Comparison of ENCODE assay signal across 15 mouse cellular contexts in genomic region chr10:28105247-28105646, GRCm38 (mm10). TPM values are rescaled to one million over a fixed set of nuclear protein-coding genes. Genes with fewer than 3 reads are reported as not detected.
DNase-seq lines count a peak whose midpoint lies in the region; ATAC-seq lines count a peak whose summit lies in the region.
"Had no signal": no experiment of that assay in that cellular context is flagged by ENCODE, and none has a peak within 500 bp of the region (broad histone marks: within the 10 kb centered on the region; RNA-seq: fewer than 3 reads in every experiment).

No protein-coding gene starts in this region.

- no peak for ATAC-seq in liver, embryonic 11.5 days (replicated peaks; ENCODE audit: low FRiP score)
- ATAC-seq in stomach, embryonic 14.5 days (ENCODE audit: insufficient number of reproducible peaks, insufficient read depth, low FRiP score, low read depth), result peak; percentile 61; the same call in 1 of the 2 replicates
- ATAC-seq: activated CD4-positive, CD25-positive, alpha-beta regulatory T cell, adult 4 months had no signal

- H3K4me3 ChIP-seq in liver, embryonic 11.5 days (ENCODE audit: low read depth, low read length), result no peak overlapping the region
- no peak overlapping the region for H3K4me3 ChIP-seq in stomach, embryonic 14.5 days (ENCODE audit: low read depth, low read length)
- H3K4me3 ChIP-seq: embryonic facial prominence, embryonic 12.5 days; hindbrain, embryonic 15.5 days; limb, embryonic 10.5 days; neural tube, embryonic 15.5 days had no signal

- no peaks in the 10 kb centered on the region; the same call in 1 of the 2 replicates for H3K4me1 ChIP-seq in liver, embryonic 11.5 days (replicated peaks; ENCODE audit: control insufficient read depth, insufficient read depth, low read length)
- no peaks in the 10 kb centered on the region for H3K4me1 ChIP-seq in stomach, embryonic 14.5 days (ENCODE audit: control insufficient read depth, insufficient read depth, low read length)
- H3K4me1 ChIP-seq: hindbrain, embryonic 15.5 days; neural tube, embryonic 15.5 days had no signal

- H3K36me3 ChIP-seq in liver, embryonic 11.5 days (ENCODE audit: control insufficient read depth, insufficient read depth, low read length), result no peaks in the 10 kb centered on the region
- no peaks in the 10 kb centered on the region for H3K36me3 ChIP-seq in stomach, embryonic 14.5 days (ENCODE audit: control insufficient read depth, insufficient read depth, low read length)
- H3K36me3 ChIP-seq: embryonic facial prominence, embryonic 12.5 days; hindbrain, embryonic 15.5 days; limb, embryonic 10.5 days; neural tube, embryonic 15.5 days had no signal

- 80% methylated on average over 6 of the region's 6 CpGs for WGBS in liver, embryonic 11.5 days
- 62% methylated on average over 6 of the region's 6 CpGs for WGBS in stomach, embryonic 14.5 days

- no peak overlapping the region for H3K27ac ChIP-seq in liver, embryonic 11.5 days (ENCODE audit: low read depth, low read length)
- no peak overlapping the region for H3K27ac ChIP-seq in stomach, embryonic 14.5 days (ENCODE audit: low read length)
- H3K27ac ChIP-seq: embryonic facial prominence, embryonic 12.5 days; hindbrain, embryonic 15.5 days; limb, embryonic 10.5 days; neural tube, embryonic 15.5 days had no signal

- H3K9me3 ChIP-seq in liver, embryonic 11.5 days (ENCODE audit: control insufficient read depth, low read length), result no peaks in the 10 kb centered on the region
- no peaks in the 10 kb centered on the region for H3K9me3 ChIP-seq in stomach, embryonic 14.5 days (ENCODE audit: control insufficient read depth, low read depth, low read length)
- H3K9me3 ChIP-seq: embryonic facial prominence, embryonic 12.5 days; hindbrain, embryonic 15.5 days; limb, embryonic 10.5 days; neural tube, embryonic 15.5 days had no signal

- peak; percentile 5 for DNase-seq in liver
- DNase-seq in liver, embryonic 11.5 days (ENCODE audit: low spot score), result no peak
- peak; percentile 77 for DNase-seq in kidney, adult 18-20 months
- DNase-seq in kidney, postnatal 14 days, result peak; percentile 86
- DNase-seq in cerebellum, postnatal 36 days, result no peak
- no peak for DNase-seq in spleen, adult 12 weeks (ENCODE audit: low spot score)
- DNase-seq in urinary bladder, postnatal 10 days (ENCODE audit: low spot score), result no peak
- DNase-seq: cerebellum, postnatal 10 days; thymus, postnatal 25 days had no signal

- no peak overlapping the region for H3K4me2 ChIP-seq in liver, embryonic 11.5 days
- H3K4me2 ChIP-seq in stomach, embryonic 14.5 days (replicated peaks; ENCODE audit: low read depth, low read length), result no peak overlapping the region
- H3K4me2 ChIP-seq: embryonic facial prominence, embryonic 12.5 days; hindbrain, embryonic 15.5 days; neural tube, embryonic 15.5 days had no signal

- H3K9ac ChIP-seq in liver, embryonic 11.5 days (ENCODE audit: low read depth, low read length), result no peak overlapping the region
- H3K9ac ChIP-seq in stomach, embryonic 14.5 days (replicated peaks; ENCODE audit: low read depth, low read length), result no peak overlapping the region
- H3K9ac ChIP-seq: embryonic facial prominence, embryonic 12.5 days; hindbrain, embryonic 15.5 days; neural tube, embryonic 15.5 days had no signal

- H3K27me3 ChIP-seq in liver, embryonic 11.5 days (replicated peaks; ENCODE audit: control insufficient read depth, insufficient read depth, low read length), result no peaks in the 10 kb centered on the region
- H3K27me3 ChIP-seq in stomach, embryonic 14.5 days (ENCODE audit: control insufficient read depth, insufficient read depth, low read length), result no peaks in the 10 kb centered on the region
- H3K27me3 ChIP-seq: embryonic facial prominence, embryonic 12.5 days; hindbrain, embryonic 15.5 days; neural tube, embryonic 15.5 days had no signal

RNA-seq across cellular contexts. Expression of gene Ptprk, which starts 30.6 kb away (rescaled TPM):
- 13.9 and 15.2 TPM in 2 replicates for polyA plus RNA-seq in liver, embryonic 11.5 days (2014; fragmentation: Nextera tagmentation; extraction: Ambion mirVana)
- 56.2 and 67.4 TPM in 2 replicates for polyA plus RNA-seq in stomach, embryonic 14.5 days (2014; fragmentation: Nextera tagmentation; extraction: Ambion mirVana)

Comparison
In these comparisons a context has a peak if more than half of its experiments do, and no peak if none do; other contexts are left out.
1. DNase-seq: peak in liver (single experiment), kidney, adult 18-20 months (single experiment) and kidney, postnatal 14 days (single experiment); none in liver, embryonic 11.5 days (single experiment), cerebellum, postnatal 36 days (0 of 2), spleen, adult 12 weeks (single experiment) and urinary bladder, postnatal 10 days (single experiment).